Mouse (Mus musculus) limb, embryonic 11.5 days (tissue): ENCODE results near the gene Rbm45. TPM values are rescaled to one million over a fixed set of nuclear protein-coding genes. Genes with fewer than 3 reads are reported as not detected.

Source experiments
- ATAC-seq: fragments of 200-750 bp; cut with Nextera tagmentation; 2 replicates; pipeline ENCODE4 v1.8.0; 2017; ENCODE audit warnings: low read depth; ENCODE audit not compliant: insufficient number of reproducible peaks, low FRiP score, low TSS enrichment
- DNase-seq: peaks from one replicate; pipeline ENCODE4 v3.0.0-alpha.2; 2015; ENCODE audit warnings: low spot score
- H3K27ac ChIP-seq: fragments of 300-500 bp; sonication (generic); replicated peaks from 2 replicates; pipeline ENCODE4 v1.5.1; 2014; ENCODE audit warnings: low read depth, mild to moderate bottlenecking, low read length
- H3K27me3 ChIP-seq: fragments of 300-500 bp; sonication (generic); 2 replicates; pipeline ENCODE4 v1.6.1; 2014; ENCODE audit warnings: mild to moderate bottlenecking, low read length, mixed read lengths; ENCODE audit not compliant: control insufficient read depth, insufficient read depth
- H3K36me3 ChIP-seq: fragments of 300-500 bp; sonication (generic); 2 replicates; pipeline ENCODE4 v1.6.1; 2014; ENCODE audit warnings: mild to moderate bottlenecking, low read length, moderate library complexity, mixed read lengths; ENCODE audit not compliant: control insufficient read depth, insufficient read depth
- H3K4me1 ChIP-seq: fragments of 300-500 bp; sonication (generic); 2 replicates; pipeline ENCODE4 v1.6.1; 2014; ENCODE audit warnings: low read length, mixed read lengths; ENCODE audit not compliant: control insufficient read depth, insufficient read depth
- H3K4me2 ChIP-seq: fragments of 300-500 bp; sonication (generic); 2 replicates; pipeline ENCODE4 v1.6.1; 2014; ENCODE audit warnings: low read depth, mild to moderate bottlenecking, moderate library complexity; ENCODE audit not compliant: severe bottlenecking
- H3K4me3 ChIP-seq: fragments of 300-500 bp; sonication (generic); 2 replicates; pipeline ENCODE4 v1.5.1; 2014; ENCODE audit warnings: low read depth, low read length
- H3K9ac ChIP-seq: fragments of 300-500 bp; sonication (generic); 2 replicates; pipeline ENCODE4 v1.6.1; 2014; ENCODE audit warnings: mild to moderate bottlenecking, low read length
- H3K9me3 ChIP-seq: fragments of 300-500 bp; sonication (generic); 2 replicates; pipeline ENCODE4 v1.6.1; 2016; ENCODE audit warnings: low read length; ENCODE audit not compliant: control insufficient read depth
- WGBS: fragments of 180-500 bp; shearing (Covaris S2); extraction: QIAGEN DNeasy Blood & Tissue Kit; methylation state at CpG from one replicate; pipeline ENCODE4 v1.1.7; 2014; 5-methylcytosine and 5-hydroxymethylcytosine counted together
- polyA plus RNA-seq: library from polyadenylated mRNA; unstranded; fragments of >200 nt; fragmentation: Nextera tagmentation; extraction: Ambion mirVana; gene quantifications from 2 replicates; pipeline ENCODE4 v1.2.1, GENCODE M21; 2014

Gene Rbm45
- polyA plus RNA-seq, 1 experiment from 2014 or later, result 16.3 TPM

DNA sequence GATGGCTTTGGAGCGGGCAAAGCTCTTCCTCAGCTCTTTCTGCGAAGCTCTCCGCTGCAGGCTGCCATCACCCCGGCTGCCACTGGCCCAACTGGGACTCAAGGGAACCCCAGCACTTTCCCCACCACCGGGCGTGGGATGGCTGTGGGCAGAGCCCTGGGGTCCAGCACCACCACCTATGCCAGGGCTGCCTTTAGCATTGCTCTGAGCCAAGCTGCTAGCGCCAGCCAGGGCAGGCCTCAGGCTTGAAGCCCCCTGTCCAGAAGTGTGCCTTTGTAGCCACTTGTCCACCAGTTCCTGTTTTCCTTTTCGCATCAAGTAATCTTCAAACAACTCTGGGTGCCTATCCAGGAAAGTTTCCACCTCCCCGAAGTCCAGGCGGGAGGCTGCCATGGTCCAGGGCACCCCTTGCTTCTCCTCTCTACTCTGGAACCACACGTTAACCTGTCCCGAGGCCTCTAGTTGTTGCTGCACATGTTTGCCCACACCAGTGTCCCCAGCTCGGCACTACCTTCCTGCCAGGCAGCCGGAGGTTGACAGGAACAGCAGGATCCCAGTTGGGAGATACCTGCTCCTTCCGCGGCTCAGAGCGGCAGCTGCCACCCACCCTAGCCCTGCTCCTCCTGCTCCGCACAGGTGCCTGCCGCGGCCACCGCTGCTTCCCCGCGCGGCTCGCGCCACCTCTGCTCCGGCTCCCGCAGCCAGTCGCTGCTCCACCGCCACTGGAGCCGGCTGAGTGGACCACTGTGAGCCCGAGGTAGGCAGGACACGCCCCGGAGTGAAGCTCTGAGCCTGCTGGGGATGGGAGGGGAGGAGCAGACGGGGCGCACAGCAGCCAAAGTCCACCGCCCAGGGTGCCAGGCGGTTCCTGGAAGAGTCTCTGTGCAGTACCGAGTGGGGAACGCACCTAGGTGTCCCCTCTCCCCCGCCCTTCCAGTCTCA, 31.3 kb upstream of the Rbm45 start, which contains the start of gene Pde11a:
Gene Pde11a, minus strand, starts transcription at position 560 of the 942 bp plus-strand sequence.
- Histone ChIP-seq H3K27ac (no peak within 1 kb of the TSS), H3K4me3 (peak within 1 kb of the TSS; percentile 38), H3K4me2 (peak within 1 kb of the TSS; percentile 93), H3K4me1 (no peaks in the 10 kb centered on the region), H3K36me3 (no peaks in the 10 kb centered on the region), H3K27me3 (peaks cover 7% of the 10 kb centered on the region), H3K9me3 (no peaks in the 10 kb centered on the region), H3K9ac (peak within 1 kb of the TSS; percentile 52; the same call in 1 of the 2 replicates)
- peak; percentile 51; the same call in 1 of the 2 replicates for ATAC-seq
- WGBS, result 19% methylated on average over 40 of the region's 41 CpGs
- peak; percentile 71 for DNase-seq

DNA sequence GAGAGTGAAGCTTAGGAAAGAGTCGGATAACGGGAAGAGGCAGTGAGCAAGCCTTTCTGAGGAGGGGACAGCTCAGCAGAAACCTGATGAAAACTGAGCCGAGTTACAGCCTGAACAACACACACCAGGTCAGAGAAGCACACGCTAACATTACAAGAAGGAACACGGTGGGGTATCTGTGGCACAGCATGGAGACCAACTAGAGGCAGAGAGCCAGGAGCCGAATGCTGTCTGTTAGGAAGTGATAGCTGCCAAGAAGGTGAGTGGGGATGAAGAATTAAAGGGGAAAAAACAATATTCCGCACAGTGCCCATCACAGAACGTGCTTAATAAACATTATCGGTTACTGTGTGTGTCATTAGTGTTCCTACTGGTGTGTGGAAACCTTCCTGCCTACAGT, 27.6 kb upstream of the Rbm45 start:
- Histone ChIP-seq H3K27me3 (peaks cover 7% of the 10 kb centered on the region), H3K9ac (no peak overlapping the region), H3K4me1 (no peaks in the 10 kb centered on the region), H3K4me3 (no peak overlapping the region), H3K27ac (no peak overlapping the region), H3K36me3 (no peaks in the 10 kb centered on the region), H3K4me2 (no peak overlapping the region), H3K9me3 (no peaks in the 10 kb centered on the region)
- no peak for DNase-seq
- no peak for ATAC-seq
- WGBS, result 92% methylated on average over 9 of the region's 9 CpGs

DNA sequence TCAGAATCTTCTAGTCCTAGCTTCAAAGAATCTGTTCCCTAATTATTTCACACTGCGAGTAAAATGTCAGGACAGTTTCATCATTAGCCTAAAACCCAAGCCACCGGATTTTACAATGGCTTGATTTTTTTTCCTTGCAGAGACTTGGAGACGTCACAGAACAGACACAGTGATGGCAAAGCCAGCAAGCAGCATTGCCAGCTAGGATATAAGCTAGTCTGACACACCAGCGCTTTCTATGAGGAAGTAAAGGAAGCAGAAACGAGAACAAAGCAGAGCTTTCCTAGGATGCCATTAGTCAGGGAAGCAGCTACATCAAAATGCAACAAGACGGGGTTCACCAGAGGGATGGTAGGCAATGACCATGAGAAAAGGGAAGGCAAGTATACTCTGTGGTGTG, 21.9 kb upstream of the Rbm45 start:
- Histone ChIP-seq H3K4me2 (no peak overlapping the region), H3K4me3 (no peak overlapping the region), H3K9me3 (no peaks in the 10 kb centered on the region), H3K9ac (no peak overlapping the region), H3K27me3 (no peaks in the 10 kb centered on the region), H3K27ac (no peak overlapping the region), H3K36me3 (no peaks in the 10 kb centered on the region), H3K4me1 (no peaks in the 10 kb centered on the region)
- no peak for DNase-seq
- no peak for ATAC-seq
- 77% methylated on average over 6 of the region's 6 CpGs for WGBS

DNA sequence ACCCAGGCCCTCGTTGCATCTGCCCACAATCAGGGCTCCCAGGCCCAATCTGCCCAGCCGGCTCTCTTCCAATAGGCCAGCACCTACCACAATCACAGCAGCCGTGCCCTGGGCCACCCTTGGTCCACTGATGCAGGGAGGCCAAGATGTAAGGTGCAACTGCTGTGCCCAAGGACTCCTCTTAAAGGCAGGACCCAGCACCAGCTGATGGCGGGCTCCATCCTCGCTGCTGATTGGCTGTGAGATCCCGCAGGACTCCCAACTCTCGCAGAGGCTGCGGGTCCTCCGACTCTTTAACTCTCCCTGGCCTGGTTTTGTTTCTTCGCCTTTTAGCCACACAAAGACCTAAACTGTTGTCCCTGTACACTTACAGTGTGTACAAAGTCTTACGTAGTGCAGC, 9.6 kb upstream of the Rbm45 start, which contains the start of gene Cyct:
Gene Cyct, minus strand, starts transcription at position 225 of the 400 bp plus-strand sequence.
- Histone ChIP-seq H3K9me3 (no peaks in the 10 kb centered on the region), H3K4me1 (no peaks in the 10 kb centered on the region), H3K4me2 (no peak within 1 kb of the TSS), H3K9ac (no peak within 1 kb of the TSS), H3K36me3 (no peaks in the 10 kb centered on the region), H3K27ac (no peak within 1 kb of the TSS), H3K27me3 (no peaks in the 10 kb centered on the region), H3K4me3 (no peak within 1 kb of the TSS)
- DNase-seq (no peak), ATAC-seq (no peak)
- 89% methylated on average over 11 of the region's 11 CpGs for WGBS

DNA sequence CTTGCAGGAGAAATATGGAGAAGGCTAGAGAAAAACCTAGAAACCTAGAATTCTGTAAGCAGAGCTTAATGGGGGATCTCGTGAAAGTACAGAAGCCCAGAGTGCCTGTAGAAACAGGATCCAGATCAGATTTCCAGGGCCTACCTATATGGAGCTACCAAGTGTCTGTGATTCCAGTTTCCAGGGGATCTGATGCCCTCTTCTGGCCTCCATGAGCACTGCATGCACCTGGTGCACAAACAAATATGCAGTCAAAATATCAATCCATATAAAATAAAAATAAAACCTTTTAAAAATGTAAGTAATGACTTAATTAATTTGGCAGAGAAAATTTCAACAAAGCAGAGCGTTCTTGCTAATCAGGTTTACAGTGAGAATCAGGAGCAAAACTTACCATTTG, 7.7 kb upstream of the Rbm45 start:
- Histone ChIP-seq H3K27me3 (no peaks in the 10 kb centered on the region), H3K4me1 (no peaks in the 10 kb centered on the region), H3K4me3 (no peak overlapping the region), H3K36me3 (no peaks in the 10 kb centered on the region), H3K9ac (no peak overlapping the region), H3K4me2 (no peak overlapping the region), H3K27ac (no peak overlapping the region), H3K9me3 (no peaks in the 10 kb centered on the region)
- WGBS, result 50% methylated on average over 2 of the region's 2 CpGs
- DNase-seq (peak; percentile 64), ATAC-seq (no peak)

DNA sequence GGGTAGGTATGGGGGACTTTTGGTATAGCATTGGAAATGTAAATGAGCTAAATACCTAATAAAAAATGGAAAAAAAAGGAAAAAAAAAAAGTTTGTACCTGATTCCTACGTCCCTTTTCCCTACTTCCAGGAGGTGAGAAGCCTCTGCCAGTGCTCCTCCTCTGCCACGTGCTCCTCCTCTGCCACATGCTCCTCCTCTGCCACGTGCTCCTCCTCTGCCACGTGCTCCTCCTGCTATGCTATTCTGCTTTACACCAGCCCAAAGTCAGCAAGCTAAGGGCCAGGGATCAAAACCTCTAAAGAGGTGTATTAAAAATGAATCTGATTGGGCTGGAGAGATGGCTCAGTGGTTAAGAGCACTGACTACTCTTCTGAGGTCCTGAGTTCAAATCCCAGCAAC, 4.0 kb upstream of the Rbm45 start:
- Histone ChIP-seq H3K9me3 (no peaks in the 10 kb centered on the region), H3K9ac (no peak overlapping the region), H3K4me1 (peaks cover 1% of the 10 kb centered on the region; the same call in 1 of the 2 replicates), H3K4me2 (no peak overlapping the region), H3K27me3 (no peaks in the 10 kb centered on the region), H3K36me3 (no peaks in the 10 kb centered on the region), H3K4me3 (no peak overlapping the region), H3K27ac (no peak overlapping the region)
- WGBS, result 72% methylated on average over 4 of the region's 4 CpGs
- no peak for DNase-seq
- ATAC-seq, result no peak

DNA sequence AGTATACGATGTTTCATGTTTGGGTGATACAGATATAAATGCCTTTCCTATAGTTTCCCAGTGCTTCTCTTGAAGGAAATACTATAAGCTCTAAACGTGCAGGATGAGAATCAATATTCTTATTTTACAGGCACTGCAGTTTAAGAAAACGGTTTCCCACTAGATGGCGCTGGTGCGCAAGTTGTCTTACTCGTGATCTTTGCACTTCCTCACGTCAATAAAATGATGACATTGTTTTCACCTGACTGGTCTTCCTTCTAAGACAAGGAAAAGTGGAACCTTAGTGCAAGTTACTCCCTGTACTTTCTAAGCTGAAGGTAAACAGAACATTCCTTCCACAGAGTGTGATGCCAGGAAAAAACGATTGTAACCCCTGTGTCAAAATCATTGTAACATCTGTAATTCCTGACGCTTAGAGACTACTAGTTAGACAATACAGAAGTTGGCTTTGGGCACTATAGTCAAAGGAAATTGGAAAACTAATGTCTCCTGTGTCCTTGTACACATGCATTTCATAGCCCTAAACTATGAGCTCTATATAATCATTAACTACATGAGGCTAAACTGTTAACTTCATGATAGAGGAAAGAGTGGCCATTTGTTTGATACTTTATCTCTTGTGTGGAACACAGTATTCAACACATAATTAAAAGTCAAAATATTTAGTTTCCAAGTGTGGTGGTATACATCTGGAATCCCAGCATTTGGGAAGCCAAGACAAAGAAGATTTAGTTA, 2.4 kb upstream of the Rbm45 start:
- Histone ChIP-seq H3K9ac (no peak overlapping the region), H3K4me2 (no peak overlapping the region), H3K36me3 (no peaks in the 10 kb centered on the region), H3K9me3 (no peaks in the 10 kb centered on the region), H3K4me1 (peaks cover 5% of the 10 kb centered on the region; the same call in 1 of the 2 replicates), H3K27me3 (no peaks in the 10 kb centered on the region), H3K4me3 (no peak overlapping the region), H3K27ac (no peak overlapping the region)
- ATAC-seq (no peak), DNase-seq (peak; percentile 89)
- 20% methylated on average over 9 of the region's 9 CpGs for WGBS

DNA sequence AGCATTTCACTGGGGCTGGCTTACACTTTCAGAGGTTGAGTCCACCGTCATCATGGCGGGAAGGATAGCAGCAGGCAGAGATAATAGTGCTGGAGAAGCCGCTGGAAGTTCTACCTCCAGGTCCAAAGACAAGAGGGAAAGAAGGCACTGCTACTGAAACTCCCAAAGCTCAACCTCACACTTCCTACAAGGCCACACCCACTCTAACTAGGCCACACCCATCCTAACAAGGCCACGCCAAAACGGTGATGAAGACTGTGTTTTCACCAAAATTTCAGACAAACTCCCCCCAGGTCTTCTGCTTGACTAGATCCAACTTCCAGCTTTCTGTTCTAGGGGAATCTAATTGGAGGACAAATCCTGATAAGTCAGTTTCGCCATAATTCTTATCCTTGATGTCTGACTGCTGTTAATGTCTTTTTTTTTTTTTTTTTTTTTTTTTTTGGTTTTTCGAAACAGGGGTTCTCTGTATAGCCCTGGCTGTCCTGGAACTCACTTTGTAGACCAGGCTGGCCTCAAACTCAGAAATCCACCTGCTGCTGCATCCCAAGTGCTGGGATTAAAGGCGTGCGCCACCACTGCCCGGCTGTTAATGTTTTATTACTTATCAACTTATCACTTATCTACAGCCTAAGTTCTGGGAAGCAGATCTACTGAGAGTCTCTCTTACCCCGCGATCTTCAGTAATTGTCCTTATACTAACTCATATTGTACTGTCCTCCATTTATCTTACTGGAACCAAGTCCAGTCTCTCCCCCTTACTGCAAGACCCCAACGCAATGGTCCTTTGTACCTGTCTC, 723 bp upstream of the Rbm45 start:
- H3K4me3 ChIP-seq, result no peak overlapping the region
- no peak overlapping the region for H3K9ac ChIP-seq
- H3K4me2 ChIP-seq, result no peak overlapping the region
- H3K9me3 ChIP-seq, result no peaks in the 10 kb centered on the region
- WGBS, result 75% methylated on average over 13 of the region's 13 CpGs
- H3K4me1 ChIP-seq, result peaks cover 5% of the 10 kb centered on the region; the same call in 1 of the 2 replicates
- H3K27ac ChIP-seq, result no peak overlapping the region
- no peaks in the 10 kb centered on the region for H3K27me3 ChIP-seq
- DNase-seq, result no peak
- ATAC-seq, result 0 out of 2 replicates have a peak, but pooled peaks have one; percentile 24
- 0 out of 2 replicates have a peak, but pooled peaks cover 2% of the 10 kb centered on the region for H3K36me3 ChIP-seq
